ENCODE assay signal across 17 mouse cellular contexts in the genomic region with DNA sequence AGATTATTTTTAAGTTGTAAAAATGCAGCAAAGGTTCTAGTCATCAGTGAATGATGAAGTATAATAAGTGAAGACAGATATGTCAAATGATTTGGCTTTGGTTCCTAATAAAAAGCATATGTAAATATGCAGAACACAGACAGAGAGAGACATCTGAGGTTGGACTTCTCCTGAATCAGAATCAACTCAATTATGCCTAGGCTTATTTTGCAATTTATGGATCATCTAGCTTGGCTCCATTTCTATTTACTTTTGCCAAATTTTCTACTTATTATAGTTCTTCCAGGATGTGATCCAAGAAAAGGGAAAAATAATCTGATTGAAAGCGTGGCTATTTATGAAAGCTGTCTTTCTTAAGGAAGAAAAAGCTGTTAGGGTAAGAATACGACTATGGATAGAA.
"Had no signal": no experiment of that assay in that cellular context is flagged by ENCODE, and none has a peak within 500 bp of the region (broad histone marks: within the 10 kb centered on the region; RNA-seq: fewer than 3 reads in every experiment).

No protein-coding gene starts in this region.

- H3K27ac ChIP-seq: kidney, postnatal 0 days; limb, embryonic 12.5 days; liver, embryonic 14.5 days; midbrain, embryonic 10.5 days; neural tube, embryonic 13.5 days; stomach, embryonic 15.5 days had no signal

- DNase-seq: kidney, adult 9 months; kidney, postnatal 36 days; layer of hippocampus, adult 9-11 months; layer of hippocampus, postnatal 36 days; lung, adult 18-20 months; lung, postnatal 4 days; midbrain, embryonic 14.5 days; retina, postnatal 1 day; right cerebral cortex, postnatal 4 days; thymus, postnatal 36 days had no signal

- H3K27me3 ChIP-seq: limb, embryonic 12.5 days; neural tube, embryonic 13.5 days; stomach, embryonic 15.5 days had no signal

- H3K4me1 ChIP-seq: limb, embryonic 12.5 days; midbrain, embryonic 10.5 days; neural tube, embryonic 13.5 days; stomach, embryonic 15.5 days had no signal

- H3K4me3 ChIP-seq: limb, embryonic 12.5 days; midbrain, embryonic 10.5 days; neural tube, embryonic 13.5 days; stomach, embryonic 15.5 days had no signal

- ATAC-seq: lung, postnatal 0 days had no signal

- H3K9ac ChIP-seq: limb, embryonic 12.5 days; liver, embryonic 14.5 days; neural tube, embryonic 13.5 days; stomach, embryonic 15.5 days had no signal

- H3K9me3 ChIP-seq: limb, embryonic 12.5 days; midbrain, embryonic 10.5 days; neural tube, embryonic 13.5 days; stomach, embryonic 15.5 days had no signal

- H3K36me3 ChIP-seq: limb, embryonic 12.5 days; midbrain, embryonic 10.5 days; neural tube, embryonic 13.5 days; stomach, embryonic 15.5 days had no signal

- H3K4me2 ChIP-seq: limb, embryonic 12.5 days; neural tube, embryonic 13.5 days; stomach, embryonic 15.5 days had no signal
